Mouse (Mus musculus): Measurements from ENCODE around the gene Antxr1.
A peak's percentile ranks its signal among the peaks of the same experiment; 100 is the strongest.

Gene Antxr1

GRCm38 (mm10) chr6:87244117-87245100 lies 91.2 kb downstream of the Antxr1 start:
- no peak for DNase-seq

GRCm38 (mm10) chr6:87237260-87237659 lies 98.4 kb downstream of the Antxr1 start:
- no peak for DNase-seq

GRCm38 (mm10) chr6:87236061-87236460 lies 99.6 kb downstream of the Antxr1 start:
- no peak for DNase-seq

- DNase-seq = no peak
These were observed 102.5 kb downstream of the Antxr1 start for GRCm38 (mm10) chr6:87233111-87233510.

GRCm38 (mm10) chr6:87230041-87230440 lies 105.6 kb downstream of the Antxr1 start:
- no peak for DNase-seq

- DNase-seq = no peak
These were observed 107.7 kb downstream of the Antxr1 start for GRCm38 (mm10) chr6:87227940-87228339.

- no peak for DNase-seq
These were observed 109.3 kb downstream of the Antxr1 start for GRCm38 (mm10) chr6:87226315-87226714.

GRCm38 (mm10) chr6:87225286-87225685 lies 110.3 kb downstream of the Antxr1 start:
- DNase-seq = peak; percentile 56 to 58

GRCm38 (mm10) chr6:87222854-87223631 lies 112.6 kb downstream of the Antxr1 start:
- DNase-seq = peak in 1 of 2 experiments; percentile 17

GRCm38 (mm10) chr6:87219061-87219992 lies 116.3 kb downstream of the Antxr1 start:
- no peak for DNase-seq

- no peak for DNase-seq
These were observed 119.5 kb downstream of the Antxr1 start for GRCm38 (mm10) chr6:87216114-87216591.

GRCm38 (mm10) chr6:87213262-87213661 lies 122.4 kb downstream of the Antxr1 start:
- peak; percentile 28 to 40 for DNase-seq

GRCm38 (mm10) chr6:87211551-87211950 lies 124.1 kb downstream of the Antxr1 start:
- DNase-seq = no peak

- peak; percentile 72 to 79 for DNase-seq
These were observed 128.1 kb downstream of the Antxr1 start for GRCm38 (mm10) chr6:87207373-87207982.

- no peak for DNase-seq
These were observed 128.8 kb downstream of the Antxr1 start for GRCm38 (mm10) chr6:87206790-87207189.

GRCm38 (mm10) chr6:87203467-87203866 lies 132.2 kb downstream of the Antxr1 start:
- no peak for DNase-seq

- no peak for DNase-seq
These were observed 132.6 kb downstream of the Antxr1 start for GRCm38 (mm10) chr6:87203065-87203464.

GRCm38 (mm10) chr6:87202048-87202605 lies 133.5 kb downstream of the Antxr1 start:
- no peak for DNase-seq

GRCm38 (mm10) chr6:87189755-87190154 lies 145.9 kb downstream of the Antxr1 start:
- no peak for DNase-seq

- no peak for DNase-seq
These were observed 148.6 kb downstream of the Antxr1 start for GRCm38 (mm10) chr6:87186988-87187387.

- no peak for DNase-seq
These were observed 151.2 kb downstream of the Antxr1 start for GRCm38 (mm10) chr6:87184418-87184817.

Measured in kidney, adult 8-10 months (tissue).